Comparison of ENCODE assay signal across 12 mouse cellular contexts in genomic region chr10:59819146-59819545, GRCm38 (mm10).
"Had no signal": no experiment of that assay in that cellular context is flagged by ENCODE, and none has a peak within 500 bp of the region (broad histone marks: within the 10 kb centered on the region; RNA-seq: fewer than 3 reads in every experiment).

No protein-coding gene starts in this region.

- DNase-seq: kidney, postnatal 10 days; kidney, postnatal 4 days; lung, adult 2 months; lung, postnatal 36 days; right cerebral cortex, postnatal 14 days; thymus, adult 2 months; thymus, postnatal 25 days had no signal

- H3K4me3 ChIP-seq: layer of hippocampus, adult 2 months; limb, embryonic 10.5 days; liver, embryonic 15.5 days; midbrain, embryonic 13.5 days; stomach, embryonic 15.5 days had no signal

- H3K9me3 ChIP-seq: limb, embryonic 10.5 days; liver, embryonic 15.5 days; midbrain, embryonic 13.5 days; stomach, embryonic 15.5 days had no signal

- H3K27ac ChIP-seq: layer of hippocampus, adult 2 months; limb, embryonic 10.5 days; liver, embryonic 15.5 days; midbrain, embryonic 13.5 days; stomach, embryonic 15.5 days had no signal

- H3K9ac ChIP-seq: liver, embryonic 15.5 days; midbrain, embryonic 13.5 days; stomach, embryonic 15.5 days had no signal

- H3K27me3 ChIP-seq: liver, embryonic 15.5 days; midbrain, embryonic 13.5 days; stomach, embryonic 15.5 days had no signal

- H3K36me3 ChIP-seq: limb, embryonic 10.5 days; liver, embryonic 15.5 days; midbrain, embryonic 13.5 days; stomach, embryonic 15.5 days had no signal

- H3K4me1 ChIP-seq: limb, embryonic 10.5 days; stomach, embryonic 15.5 days had no signal
